Mouse (Mus musculus) CD4-positive helper T cell, adult 2 months (primary cell): Measurements from ENCODE around the gene Prdm12.
A peak's percentile ranks its signal among the peaks of the same experiment; 100 is the strongest.

ENCODE experiments used
- DNase-seq: peaks from one replicate; pipeline ENCODE4 v3.0.0-alpha.2; 2012; ENCODE audit warnings: low read depth, missing footprints, low spot score

Prdm12 gene

DNA sequence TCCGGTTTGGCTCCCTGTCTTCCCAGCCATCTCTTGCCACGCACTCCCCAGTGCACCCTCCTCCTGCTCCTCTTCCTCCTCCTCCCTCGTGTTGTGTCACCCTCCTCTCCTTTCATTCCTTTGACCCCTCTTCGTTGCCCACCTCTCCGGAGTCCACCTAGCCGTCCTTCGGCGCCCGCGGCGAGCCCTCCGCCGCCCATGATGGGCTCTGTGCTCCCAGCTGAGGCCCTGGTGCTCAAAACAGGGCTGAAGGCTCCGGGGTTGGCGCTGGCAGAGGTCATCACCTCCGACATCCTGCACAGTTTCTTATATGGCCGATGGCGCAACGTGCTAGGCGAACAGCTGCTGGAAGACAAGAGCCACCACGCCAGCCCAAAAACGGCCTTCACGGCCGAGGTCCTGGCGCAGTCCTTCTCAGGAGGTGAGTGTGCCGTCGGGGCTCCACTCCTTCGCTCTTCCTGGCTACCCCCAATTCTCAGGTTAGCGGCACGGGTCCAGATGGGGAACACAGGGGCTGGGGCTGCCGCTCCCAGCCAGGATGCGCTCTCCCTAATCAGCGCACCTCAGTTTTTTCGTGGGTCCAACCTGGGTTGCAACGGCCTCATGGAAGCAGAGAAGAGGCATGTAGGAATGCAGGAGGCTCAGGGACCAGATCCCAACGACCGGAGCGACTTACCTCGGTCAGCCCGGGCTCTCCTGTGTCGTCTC is at the start of gene Prdm12:
Prdm12 (plus strand) TSS at position 137 of the 708 bp plus-strand sequence.
- DNase-seq = no peak

- no peak for DNase-seq
Observed at GRCm38 (mm10) chr2:31591799-31592484, 47.9 kb upstream of the Prdm12 start.

DNA sequence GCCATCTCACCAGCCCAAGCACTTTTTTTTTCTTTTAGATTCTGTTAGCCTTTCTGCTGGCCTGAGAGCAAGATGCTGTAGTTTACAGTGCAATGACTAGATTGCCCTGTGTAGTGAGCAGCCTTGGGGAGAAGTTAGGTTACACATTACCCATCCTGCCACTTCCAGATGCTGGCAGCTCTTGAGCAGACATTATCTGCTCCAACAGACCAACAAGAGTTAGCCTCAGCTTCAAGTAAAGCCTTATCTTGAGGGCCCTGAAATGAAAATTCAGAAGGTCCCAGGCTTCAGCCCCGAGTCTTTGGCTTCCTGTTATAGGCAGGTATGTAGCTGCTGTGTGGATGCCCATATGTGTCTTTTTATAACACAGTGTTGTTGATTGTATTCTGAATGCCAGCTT is 32.3 kb upstream of the Prdm12 start:
- DNase-seq = no peak

DNA sequence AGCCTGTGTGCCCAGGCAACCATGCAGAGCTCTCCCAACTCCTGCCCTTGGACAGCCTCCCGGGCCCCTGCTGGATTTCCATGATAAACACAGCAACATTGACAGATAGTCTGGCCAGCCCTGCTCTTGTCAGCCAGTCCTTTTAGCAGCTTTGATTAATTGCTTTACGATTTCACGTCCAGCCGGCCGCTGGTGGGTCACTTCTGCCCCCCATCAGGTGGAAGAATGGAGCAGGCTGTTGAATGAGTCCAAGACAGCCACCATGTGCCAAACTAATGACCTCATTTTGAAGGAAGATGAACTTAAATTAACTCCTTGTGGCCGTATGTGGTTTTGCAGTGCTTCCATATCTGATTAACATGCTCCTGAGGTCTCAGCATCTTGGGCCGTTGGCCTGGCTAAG is 30.0 kb upstream of the Prdm12 start:
- no peak for DNase-seq

DNA sequence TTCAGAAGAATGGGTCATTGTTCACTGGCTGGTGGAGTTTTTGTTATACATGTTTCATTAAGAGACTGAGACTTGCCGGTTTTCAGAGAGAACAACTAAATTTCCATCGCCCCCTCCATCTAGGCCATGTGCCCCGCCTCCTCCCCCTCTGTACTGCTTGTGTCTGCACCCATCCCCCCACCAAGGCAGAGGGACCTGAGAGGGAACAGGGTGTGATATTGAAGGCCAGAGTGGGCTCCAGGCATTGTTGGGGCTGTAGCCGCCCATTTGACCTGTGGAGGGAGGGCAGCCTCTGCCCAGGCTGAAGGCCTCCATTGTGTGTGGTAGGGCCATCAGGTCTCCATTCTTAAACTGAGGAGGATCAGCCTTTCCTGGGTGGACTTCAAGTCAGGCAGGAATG is 28.9 kb upstream of the Prdm12 start:
- no peak for DNase-seq

GRCm38 (mm10) chr2:31611400-31611799 is 28.4 kb upstream of the Prdm12 start:
- no peak for DNase-seq

DNA sequence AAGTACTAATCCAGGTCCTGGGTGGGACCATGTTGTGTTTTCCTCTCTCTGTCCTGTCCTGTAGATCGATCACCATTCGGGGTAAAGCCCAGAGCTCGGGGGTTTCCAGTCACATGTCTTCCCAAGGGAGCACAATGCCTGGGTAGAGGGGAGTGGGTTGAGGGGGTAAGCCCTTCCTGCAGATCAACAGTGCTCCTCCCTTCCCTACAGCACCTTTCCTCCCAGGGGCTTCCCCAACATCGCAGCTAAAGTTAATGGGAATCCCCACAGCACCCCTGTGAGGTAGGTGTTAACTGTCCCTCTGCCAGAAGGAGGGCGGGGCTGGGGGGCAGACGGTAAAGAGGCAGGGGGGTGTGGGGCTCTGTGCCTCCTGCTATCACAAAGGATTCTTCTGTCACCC is 27.2 kb upstream of the Prdm12 start:
- peak; percentile 42 for DNase-seq

GRCm38 (mm10) chr2:31613781-31614180 is 26.1 kb upstream of the Prdm12 start:
- peak; percentile 24 for DNase-seq

DNA sequence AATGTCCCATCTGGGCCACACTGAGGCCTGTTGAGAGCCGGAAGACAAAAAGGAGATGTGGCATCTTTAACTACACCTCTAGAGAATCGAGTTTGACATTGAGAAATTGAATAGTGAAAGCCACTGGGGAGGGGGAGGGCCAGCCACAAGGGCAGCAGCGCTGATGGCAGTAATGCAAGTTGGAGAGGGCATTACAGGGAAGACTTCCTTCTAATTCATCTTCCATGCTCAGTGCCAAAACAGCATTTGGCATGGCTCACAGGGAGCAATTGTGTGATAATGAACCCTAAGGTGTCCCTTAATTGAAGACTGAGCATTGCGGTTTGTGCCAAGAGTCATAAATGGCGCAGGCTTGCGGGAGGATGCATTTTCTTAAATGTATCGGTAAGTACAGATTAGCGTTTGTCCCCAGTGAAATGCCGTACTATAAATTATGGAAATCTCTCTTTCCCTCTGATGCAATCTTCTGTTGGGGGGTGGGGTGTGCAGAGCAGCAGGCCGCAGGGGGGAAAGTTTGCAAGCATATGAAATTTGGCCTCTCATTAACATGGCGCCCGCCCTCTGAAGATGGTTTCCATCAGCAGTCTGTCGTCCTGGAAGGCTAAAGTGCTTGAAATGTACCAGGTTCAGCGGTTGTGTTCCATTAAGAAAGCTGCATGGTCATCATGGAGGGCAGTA is 21.2 kb upstream of the Prdm12 start:
- DNase-seq = no peak

- no peak for DNase-seq
Observed at GRCm38 (mm10) chr2:31619208-31619607, 20.6 kb upstream of the Prdm12 start.

DNA sequence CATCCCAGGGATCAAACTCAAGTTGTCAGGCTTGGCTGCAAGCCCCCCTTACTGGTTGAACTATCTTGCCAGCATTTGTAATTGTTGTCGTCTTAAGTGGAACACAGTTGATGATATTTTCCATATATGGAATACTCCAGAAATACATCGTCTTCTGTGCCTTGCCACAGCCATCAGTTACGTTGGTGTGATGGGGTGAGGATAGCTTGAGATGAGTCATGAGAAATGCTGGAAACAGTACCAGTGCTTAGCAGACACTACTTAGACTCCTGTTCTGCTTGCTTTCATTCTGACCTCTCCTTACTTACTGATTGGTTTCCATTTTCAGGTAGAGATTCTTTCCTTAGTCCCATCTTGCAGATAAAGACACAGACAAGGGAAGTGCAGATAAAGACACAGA is 6.3 kb upstream of the Prdm12 start:
- DNase-seq = no peak

DNA sequence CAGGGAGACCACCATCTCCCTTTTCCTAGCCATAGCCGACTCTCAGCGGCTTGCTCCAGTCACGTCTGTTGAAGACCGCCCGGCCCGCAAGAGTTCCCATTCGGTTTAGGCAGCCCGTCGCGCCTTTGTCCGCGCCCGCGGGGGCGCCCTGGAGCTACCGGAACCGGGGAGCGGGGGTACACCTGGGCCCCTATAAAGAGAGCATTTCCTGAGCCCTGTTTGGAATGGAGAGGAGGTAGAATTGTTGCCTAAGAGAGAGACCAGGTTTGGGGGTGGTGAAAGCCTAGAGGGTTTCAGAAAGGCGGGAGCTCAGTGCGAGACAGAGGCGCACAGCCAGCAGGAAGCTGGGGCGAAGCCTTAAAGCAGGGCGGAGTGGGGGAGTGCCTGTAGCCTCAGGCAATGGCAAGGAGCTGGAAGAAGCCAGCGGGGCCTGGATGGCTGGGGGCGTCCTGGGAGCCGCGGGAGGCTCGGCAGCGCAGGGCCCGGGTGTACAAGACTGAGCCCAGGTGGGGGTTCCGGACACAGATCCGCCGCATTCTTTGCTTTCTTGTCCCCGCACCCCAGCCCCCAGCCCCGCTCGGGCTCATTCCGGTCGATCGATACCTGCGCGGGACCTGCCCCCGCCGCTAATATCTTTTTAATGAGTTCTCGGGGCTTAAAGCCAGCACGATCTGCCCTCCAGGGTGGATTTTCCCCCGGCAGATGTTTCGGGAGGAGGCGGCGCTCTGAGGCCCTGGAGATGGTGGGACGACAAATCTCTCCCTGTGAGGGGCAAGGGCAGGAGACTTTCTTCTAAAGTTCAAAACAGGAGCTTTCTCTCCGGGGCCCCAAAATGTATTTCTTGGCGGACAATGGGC is 4.3 kb upstream of the Prdm12 start:
- no peak for DNase-seq

- no peak for DNase-seq
Observed at GRCm38 (mm10) chr2:31636138-31636741, 3.6 kb upstream of the Prdm12 start.

GRCm38 (mm10) chr2:31636742-31637141 is 3.1 kb upstream of the Prdm12 start:
- DNase-seq = no peak

GRCm38 (mm10) chr2:31637311-31637710 is 2.5 kb upstream of the Prdm12 start:
- no peak for DNase-seq

GRCm38 (mm10) chr2:31637807-31638206 is 2.0 kb upstream of the Prdm12 start:
- DNase-seq = no peak

DNA sequence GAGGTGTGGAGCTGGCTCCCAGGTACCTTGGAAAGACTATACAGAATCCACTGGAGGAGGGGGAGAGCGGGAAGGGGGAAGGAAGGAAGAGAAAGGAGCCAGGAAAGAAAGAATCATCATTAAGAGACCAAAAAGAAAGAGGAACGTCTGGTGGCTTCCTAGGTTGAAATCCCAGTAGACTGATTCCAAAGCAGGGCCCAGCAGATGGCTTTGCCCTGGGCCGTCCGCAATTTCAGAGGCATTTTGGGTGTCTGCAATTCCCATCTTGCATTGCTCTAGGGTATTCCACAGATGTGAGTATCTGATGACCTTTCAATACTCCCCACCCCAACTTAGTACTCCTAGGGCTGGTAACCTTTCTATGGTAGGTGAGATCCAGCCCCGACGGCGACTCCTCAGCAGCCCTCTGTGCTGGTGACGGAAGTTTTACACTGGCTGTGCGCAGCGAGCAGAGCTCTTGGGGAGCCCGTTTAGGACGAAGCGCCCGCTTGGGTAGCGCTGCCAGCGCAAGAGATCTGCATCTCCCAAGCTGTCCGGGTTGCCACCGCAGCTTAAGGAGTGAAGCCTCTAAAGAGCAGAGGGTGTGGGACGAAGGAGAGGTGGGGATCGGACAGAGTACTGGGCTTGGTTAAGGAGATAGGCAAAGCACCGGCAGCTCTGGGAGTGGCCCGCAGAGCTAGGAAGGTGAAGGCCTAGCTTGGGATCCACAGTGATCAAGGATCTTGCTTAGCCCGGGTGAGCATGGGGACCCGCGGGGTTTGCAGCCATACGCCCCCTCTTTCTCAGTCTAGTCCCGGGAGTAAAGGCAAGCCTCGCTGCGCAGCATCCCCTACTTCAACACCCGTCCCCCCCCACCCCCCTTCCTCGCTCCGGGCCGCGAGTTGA is 1.0 kb upstream of the Prdm12 start:
- no peak for DNase-seq

GRCm38 (mm10) chr2:31639466-31639760 is 424 bp upstream of the Prdm12 start:
- no peak for DNase-seq

- DNase-seq = no peak
Observed at GRCm38 (mm10) chr2:31640609-31641507, 1.0 kb downstream of the Prdm12 start.

DNA sequence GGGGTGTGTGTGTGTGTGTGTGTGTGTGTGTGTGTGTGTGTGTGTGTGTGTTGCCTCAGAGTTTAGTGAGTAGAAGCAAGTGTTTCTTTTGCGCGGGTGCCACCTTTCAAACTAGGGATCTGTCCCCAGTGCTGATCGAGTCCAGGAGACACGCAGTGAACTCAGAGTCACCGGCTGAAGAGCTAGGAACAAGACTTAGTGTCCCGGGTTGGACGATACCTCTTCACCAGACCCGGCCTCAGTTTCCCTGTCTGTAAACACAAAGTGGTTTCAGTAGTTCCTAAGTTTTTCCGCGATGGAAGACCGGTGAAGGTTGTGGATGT is 1.6 kb downstream of the Prdm12 start:
- no peak for DNase-seq
